ENCODE assay signal across 24 mouse cellular contexts in the genomic region with DNA sequence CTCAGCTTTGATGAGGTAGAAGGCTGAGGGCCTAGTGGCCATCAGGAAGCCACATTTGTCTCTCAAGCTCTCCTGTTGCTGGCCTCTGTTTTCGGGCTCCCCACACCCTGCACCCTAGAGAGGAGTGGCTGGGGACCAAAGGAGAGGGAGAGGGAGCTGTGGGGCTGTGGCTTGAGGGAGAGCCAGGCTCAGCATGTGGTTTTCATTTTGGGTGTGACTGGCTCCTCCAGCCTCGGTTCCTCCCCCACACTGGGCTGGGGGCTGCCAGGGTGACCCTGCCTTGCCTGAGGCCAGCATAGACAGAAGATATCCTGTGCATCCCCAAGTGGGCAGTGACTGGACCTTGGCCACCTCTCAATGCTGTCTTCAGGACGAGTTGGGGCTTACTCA. TPM values are rescaled to one million over a fixed set of nuclear protein-coding genes. Genes with fewer than 3 reads are reported as not detected.
DNase-seq lines count a peak whose midpoint lies in the region; ATAC-seq lines count a peak whose summit lies in the region.
"Had no signal": no experiment of that assay in that cellular context is flagged by ENCODE, and none has a peak within 500 bp of the region (broad histone marks: within the 10 kb centered on the region; RNA-seq: fewer than 3 reads in every experiment).

No protein-coding gene starts in this region.

- DNase-seq in forebrain, embryonic 10.5 days (ENCODE audit: extremely low spot score, low spot score) = no peak
- no peak for DNase-seq in hindbrain, embryonic 11.5 days (ENCODE audit: low spot score)
- no peak for DNase-seq in limb, embryonic 11.5 days (ENCODE audit: low spot score)
- no peak for DNase-seq in right cerebral cortex, postnatal 25 days
- DNase-seq in urinary bladder, adult 2 months (ENCODE audit: low spot score) = no peak
- DNase-seq: adrenal gland, adult 2 months; cerebellum, adult 9-10 months; kidney, adult 2 months; kidney, postnatal 14 days; right cerebral cortex, adult 18-20 months; thymus, postnatal 4 days had no signal

- H3K4me3 ChIP-seq in forebrain, embryonic 10.5 days = no peak overlapping the region
- no peak overlapping the region for H3K4me3 ChIP-seq in forebrain, embryonic 15.5 days
- no peak overlapping the region for H3K4me3 ChIP-seq in hindbrain, embryonic 13.5 days
- H3K4me3 ChIP-seq in hindbrain, embryonic 11.5 days (ENCODE audit: low read depth, low read length) = no peak overlapping the region
- H3K4me3 ChIP-seq in limb, embryonic 11.5 days (ENCODE audit: low read depth, low read length) = no peak overlapping the region
- H3K4me3 ChIP-seq in kidney, embryonic 16.5 days (ENCODE audit: low read length) = no peak overlapping the region
- H3K4me3 ChIP-seq: forebrain, embryonic 13.5 days; left cerebral cortex, adult 2 months; limb, embryonic 12.5 days; lung, embryonic 15.5 days; midbrain, embryonic 12.5 days; neural tube, embryonic 12.5 days had no signal

- H3K27ac ChIP-seq in forebrain, embryonic 10.5 days = 0 out of 2 replicates have a peak overlapping the region, but pooled peaks have one; percentile 22
- no peak overlapping the region for H3K27ac ChIP-seq in forebrain, embryonic 15.5 days (replicated peaks)
- H3K27ac ChIP-seq in hindbrain, embryonic 13.5 days = no peak overlapping the region
- no peak overlapping the region for H3K27ac ChIP-seq in hindbrain, embryonic 11.5 days (ENCODE audit: low read depth, low read length)
- H3K27ac ChIP-seq in limb, embryonic 11.5 days (replicated peaks; ENCODE audit: low read depth, low read length) = no peak overlapping the region
- no peak overlapping the region for H3K27ac ChIP-seq in kidney, embryonic 16.5 days (ENCODE audit: low read length)
- H3K27ac ChIP-seq: forebrain, embryonic 13.5 days; left cerebral cortex, adult 2 months; liver, embryonic 14.5 days; lung, embryonic 15.5 days; macrophage; midbrain, embryonic 12.5 days; neural tube, embryonic 12.5 days had no signal

- H3K36me3 ChIP-seq in forebrain, embryonic 10.5 days (replicated peaks) = peaks cover 22% of the 10 kb centered on the region
- peaks cover 15% of the 10 kb centered on the region; the same call in 1 of the 2 replicates for H3K36me3 ChIP-seq in forebrain, embryonic 15.5 days
- H3K36me3 ChIP-seq in hindbrain, embryonic 13.5 days = peaks cover 23% of the 10 kb centered on the region
- H3K36me3 ChIP-seq in hindbrain, embryonic 11.5 days (ENCODE audit: control insufficient read depth, insufficient read depth, low read length) = no peaks in the 10 kb centered on the region
- peaks cover 6% of the 10 kb centered on the region; the same call in 1 of the 2 replicates for H3K36me3 ChIP-seq in limb, embryonic 11.5 days (ENCODE audit: control insufficient read depth, insufficient read depth, low read length)
- H3K36me3 ChIP-seq in kidney, embryonic 16.5 days (ENCODE audit: insufficient read depth, low read length) = peaks cover 7% of the 10 kb centered on the region; the same call in 1 of the 2 replicates

- no peak overlapping the region for H3K9ac ChIP-seq in forebrain, embryonic 15.5 days (replicated peaks)
- no peak overlapping the region for H3K9ac ChIP-seq in hindbrain, embryonic 13.5 days
- no peak overlapping the region for H3K9ac ChIP-seq in hindbrain, embryonic 11.5 days (ENCODE audit: low read depth, low read length)
- no peak overlapping the region for H3K9ac ChIP-seq in limb, embryonic 11.5 days (ENCODE audit: low read length)
- H3K9ac ChIP-seq in kidney, embryonic 16.5 days (replicated peaks; ENCODE audit: low read length) = no peak overlapping the region
- H3K9ac ChIP-seq: forebrain, embryonic 13.5 days; limb, embryonic 12.5 days; liver, embryonic 14.5 days; lung, embryonic 15.5 days; midbrain, embryonic 12.5 days; neural tube, embryonic 12.5 days had no signal

- H3K9me3 ChIP-seq in forebrain, embryonic 10.5 days = no peaks in the 10 kb centered on the region
- H3K9me3 ChIP-seq in forebrain, embryonic 15.5 days = no peaks in the 10 kb centered on the region
- no peaks in the 10 kb centered on the region for H3K9me3 ChIP-seq in hindbrain, embryonic 13.5 days
- H3K9me3 ChIP-seq in hindbrain, embryonic 11.5 days (ENCODE audit: control insufficient read depth, low read length) = no peaks in the 10 kb centered on the region
- no peaks in the 10 kb centered on the region for H3K9me3 ChIP-seq in limb, embryonic 11.5 days (ENCODE audit: control insufficient read depth, low read length)
- no peaks in the 10 kb centered on the region for H3K9me3 ChIP-seq in kidney, embryonic 16.5 days (ENCODE audit: low read length)
- H3K9me3 ChIP-seq: forebrain, embryonic 13.5 days; limb, embryonic 12.5 days; lung, embryonic 15.5 days; midbrain, embryonic 12.5 days; neural tube, embryonic 12.5 days had no signal

- no peak for ATAC-seq in forebrain, embryonic 15.5 days (replicated peaks)
- ATAC-seq in hindbrain, embryonic 13.5 days (ENCODE audit: low FRiP score) = peak; percentile 16; the same call in 1 of the 2 replicates
- ATAC-seq in hindbrain, embryonic 11.5 days (ENCODE audit: low FRiP score) = no peak
- ATAC-seq in limb, embryonic 11.5 days (ENCODE audit: insufficient number of reproducible peaks, low FRiP score, low TSS enrichment, low read depth) = 0 out of 2 replicates have a peak, but pooled peaks have one; percentile 13
- no peak for ATAC-seq in kidney, embryonic 16.5 days (ENCODE audit: low FRiP score, low TSS enrichment)
- ATAC-seq: forebrain, embryonic 13.5 days; inflammation-experienced regulatory T-cells, adult 6 months had no signal

- H3K4me2 ChIP-seq in forebrain, embryonic 15.5 days (replicated peaks) = no peak overlapping the region
- no peak overlapping the region for H3K4me2 ChIP-seq in hindbrain, embryonic 13.5 days
- H3K4me2 ChIP-seq in hindbrain, embryonic 11.5 days (replicated peaks; ENCODE audit: low read depth, low read length) = no peak overlapping the region
- no peak overlapping the region for H3K4me2 ChIP-seq in limb, embryonic 11.5 days (ENCODE audit: low read depth, severe bottlenecking)
- H3K4me2 ChIP-seq in kidney, embryonic 16.5 days (replicated peaks; ENCODE audit: low read depth, low read length) = no peak overlapping the region
- H3K4me2 ChIP-seq: forebrain, embryonic 13.5 days; limb, embryonic 12.5 days; lung, embryonic 15.5 days; midbrain, embryonic 12.5 days; neural tube, embryonic 12.5 days had no signal

- no peaks in the 10 kb centered on the region for H3K27me3 ChIP-seq in forebrain, embryonic 10.5 days (ENCODE audit: poor library complexity, severe bottlenecking)
- no peaks in the 10 kb centered on the region for H3K27me3 ChIP-seq in forebrain, embryonic 15.5 days
- H3K27me3 ChIP-seq in hindbrain, embryonic 13.5 days = no peaks in the 10 kb centered on the region
- H3K27me3 ChIP-seq in hindbrain, embryonic 11.5 days (ENCODE audit: control insufficient read depth, insufficient read depth, low read length) = no peaks in the 10 kb centered on the region
- no peaks in the 10 kb centered on the region for H3K27me3 ChIP-seq in limb, embryonic 11.5 days (ENCODE audit: control insufficient read depth, insufficient read depth, low read length)
- H3K27me3 ChIP-seq in kidney, embryonic 16.5 days (ENCODE audit: insufficient read depth, low read length) = no peaks in the 10 kb centered on the region
- H3K27me3 ChIP-seq: CH12.LX; forebrain, embryonic 13.5 days; limb, embryonic 12.5 days; lung, embryonic 15.5 days; midbrain, embryonic 12.5 days; neural tube, embryonic 12.5 days had no signal

- H3K4me1 ChIP-seq in forebrain, embryonic 10.5 days = peaks cover 35% of the 10 kb centered on the region
- H3K4me1 ChIP-seq in forebrain, embryonic 15.5 days = no peaks in the 10 kb centered on the region
- H3K4me1 ChIP-seq in hindbrain, embryonic 13.5 days (replicated peaks) = no peaks in the 10 kb centered on the region; the same call in 1 of the 2 replicates
- no peaks in the 10 kb centered on the region for H3K4me1 ChIP-seq in hindbrain, embryonic 11.5 days (replicated peaks; ENCODE audit: control insufficient read depth, insufficient read depth, low read length)
- H3K4me1 ChIP-seq in limb, embryonic 11.5 days (ENCODE audit: control insufficient read depth, insufficient read depth, low read length) = no peaks in the 10 kb centered on the region
- H3K4me1 ChIP-seq in kidney, embryonic 16.5 days (ENCODE audit: insufficient read depth, low read length) = peaks cover 6% of the 10 kb centered on the region
- H3K4me1 ChIP-seq: forebrain, embryonic 13.5 days; midbrain, embryonic 12.5 days; neural tube, embryonic 12.5 days had no signal

- 61% methylated on average over 3 of the region's 3 CpGs for WGBS in forebrain, embryonic 10.5 days
- WGBS in forebrain, embryonic 15.5 days = 71% methylated on average over 3 of the region's 3 CpGs
- 77% methylated on average over 3 of the region's 3 CpGs for WGBS in hindbrain, embryonic 13.5 days
- 78% methylated on average over 3 of the region's 3 CpGs for WGBS in hindbrain, embryonic 11.5 days
- 61% methylated on average over 3 of the region's 3 CpGs for WGBS in limb, embryonic 11.5 days
- WGBS in kidney, embryonic 16.5 days = 47% methylated on average over 3 of the region's 3 CpGs

RNA-seq across cellular contexts. Expression of gene Spon2, which starts 20.0 kb away (rescaled TPM):
- polyA plus RNA-seq in forebrain, embryonic 10.5 days (2016; fragmentation: Nextera tagmentation; extraction: Ambion mirVana) = 2.6 and 3.6 TPM in 2 replicates
- polyA plus RNA-seq in forebrain, embryonic 15.5 days (2015; fragmentation: Nextera tagmentation; extraction: Ambion mirVana) = 3.1 TPM in 2 replicates
- 2.8 and 3.0 TPM in 2 replicates for polyA plus RNA-seq in hindbrain, embryonic 13.5 days (2015; fragmentation: Nextera tagmentation; extraction: Ambion mirVana)
- polyA plus RNA-seq in hindbrain, embryonic 11.5 days (2014; fragmentation: Nextera tagmentation; extraction: Ambion mirVana) = 3.4 and 4.5 TPM in 2 replicates
- 1.8 and 2.0 TPM in 2 replicates for polyA plus RNA-seq in limb, embryonic 11.5 days (2014; fragmentation: Nextera tagmentation; extraction: Ambion mirVana)
- 7.9 and 10.9 TPM in 2 replicates for polyA plus RNA-seq in kidney, embryonic 16.5 days (2015; fragmentation: Nextera tagmentation; extraction: Ambion mirVana)
- 61.5 and 102 TPM in 2 replicates for polyA plus RNA-seq in urinary bladder, adult 2 months (2012; rRNA removed)
- polyA plus RNA-seq: inflammation-experienced regulatory T-cells, adult 6 months; macrophage had no signal

RNA-seq across cellular contexts. Expression of gene Ctbp1, which starts 36.5 kb away (rescaled TPM):
- 454 and 466 TPM in 2 replicates for polyA plus RNA-seq in forebrain, embryonic 10.5 days (2016; fragmentation: Nextera tagmentation; extraction: Ambion mirVana)
- 534 and 562 TPM in 2 replicates for polyA plus RNA-seq in forebrain, embryonic 15.5 days (2015; fragmentation: Nextera tagmentation; extraction: Ambion mirVana)
- polyA plus RNA-seq in hindbrain, embryonic 13.5 days (2015; fragmentation: Nextera tagmentation; extraction: Ambion mirVana) = 503 and 515 TPM in 2 replicates
- polyA plus RNA-seq in hindbrain, embryonic 11.5 days (2014; fragmentation: Nextera tagmentation; extraction: Ambion mirVana) = 456 and 518 TPM in 2 replicates
- 466 and 469 TPM in 2 replicates for polyA plus RNA-seq in limb, embryonic 11.5 days (2014; fragmentation: Nextera tagmentation; extraction: Ambion mirVana)
- polyA plus RNA-seq in kidney, embryonic 16.5 days (2015; fragmentation: Nextera tagmentation; extraction: Ambion mirVana) = 312 and 350 TPM in 2 replicates
- polyA plus RNA-seq in urinary bladder, adult 2 months (2012; rRNA removed) = 148 and 156 TPM in 2 replicates

Comparison
In these comparisons a context has a peak if more than half of its experiments do, and no peak if none do; other contexts are left out.
1. ATAC-seq: peak in hindbrain, embryonic 13.5 days (single experiment) and limb, embryonic 11.5 days (single experiment); none in forebrain, embryonic 15.5 days (single experiment), hindbrain, embryonic 11.5 days (single experiment) and kidney, embryonic 16.5 days (single experiment).